Mouse (Mus musculus) megakaryocyte, adult 5-6 weeks (primary cell): ENCODE data around the gene Tapbpl. TPM values are rescaled to one million over a fixed set of nuclear protein-coding genes. Genes with fewer than 3 reads are reported as not detected.

Experiments used
- ATAC-seq: 2 replicates; pipeline ENCODE4 v1.8.0; 2016; ENCODE audit warnings: mild to moderate bottlenecking, inconsistent platforms; ENCODE audit not compliant: poor library complexity, severe bottlenecking
- total RNA-seq, 2 experiments: library from RNA; stranded (forward) in 1 of 2; stranded (reverse) in 1 of 2; fragments of 153-499, 151-499 nt in 1 of 2; fragments of 221-1000, 200-1000 nt in 1 of 2; gene quantifications; 2 replicates each; pipeline versions ENCODE4 v1.2.3 to v1.2.4; 2015 to 2017

The Tapbpl gene
- total RNA-seq, 2 experiments from 2014 or later: 6.6 to 19.2 TPM

GRCm38 (mm10) chr6:125212621-125213020 lies 19.0 kb downstream of the Tapbpl start:
- ATAC-seq: no peak

DNA sequence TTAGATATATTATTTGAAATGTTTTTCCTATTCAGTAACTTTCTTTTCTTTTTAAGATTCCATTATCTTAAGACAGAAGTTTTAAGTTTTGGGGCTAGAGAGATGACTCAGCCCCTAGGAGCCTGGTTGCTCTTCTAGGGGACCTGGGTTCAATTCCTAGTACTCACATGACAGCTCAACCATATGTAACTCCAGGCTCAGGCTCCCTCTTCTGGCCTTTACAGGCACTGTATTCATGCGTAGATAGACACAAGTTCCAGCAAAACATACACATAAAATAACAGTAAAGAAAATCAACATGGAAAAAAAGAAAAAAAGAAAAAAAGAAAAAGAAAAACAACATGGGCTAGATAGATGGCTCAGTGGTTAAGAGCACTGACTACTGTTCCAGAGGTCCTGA lies 21.2 kb downstream of the Tapbpl start:
- ATAC-seq: no peak

DNA sequence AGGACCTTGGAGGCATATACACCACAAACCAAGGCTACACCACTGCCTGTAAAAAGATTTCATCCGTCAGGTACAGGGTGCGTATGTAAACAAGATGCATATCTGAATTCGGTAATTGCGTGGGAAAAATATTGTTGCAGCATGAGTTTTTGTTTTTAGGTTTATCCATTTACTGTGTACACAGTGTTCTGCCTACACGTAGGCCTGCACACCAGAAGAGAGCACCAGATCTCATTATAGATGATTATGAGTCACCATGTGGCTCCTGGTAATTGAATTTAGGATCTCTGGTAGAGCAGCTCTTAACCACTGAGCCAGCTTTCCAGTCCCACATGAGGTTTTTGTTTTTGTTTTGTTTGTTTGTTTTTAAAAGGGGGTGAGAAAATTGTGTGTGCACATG lies 34.5 kb downstream of the Tapbpl start:
- no peak for ATAC-seq

- ATAC-seq: no peak
These were observed 35.4 kb downstream of the Tapbpl start for GRCm38 (mm10) chr6:125196301-125196700.

DNA sequence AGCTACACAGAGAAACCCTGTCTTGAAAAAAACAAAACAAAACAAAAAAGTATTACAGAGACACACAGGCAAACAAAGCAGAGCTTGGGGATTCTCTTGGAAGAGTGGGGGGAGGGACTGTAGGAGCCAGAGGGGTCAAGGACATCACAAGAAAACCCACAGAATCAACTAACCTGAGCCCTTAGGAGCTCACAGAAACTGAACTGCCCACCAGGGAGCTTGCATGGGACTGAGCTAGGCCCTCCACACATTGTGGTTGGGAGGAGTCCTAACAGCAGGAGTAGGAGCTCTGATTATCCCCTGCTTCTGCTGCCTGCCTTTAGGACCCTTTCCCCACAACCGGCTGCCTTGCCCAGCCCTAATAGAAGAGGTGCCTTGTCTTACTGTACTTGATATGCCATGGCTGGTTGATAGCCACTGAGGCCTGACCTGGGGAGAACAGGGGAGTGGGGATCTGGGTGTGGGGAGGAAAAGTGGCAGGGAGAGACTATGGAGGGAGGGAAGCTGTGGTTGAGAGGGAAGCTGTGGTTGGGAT lies 36.1 kb downstream of the Tapbpl start:
- no peak for ATAC-seq

DNA sequence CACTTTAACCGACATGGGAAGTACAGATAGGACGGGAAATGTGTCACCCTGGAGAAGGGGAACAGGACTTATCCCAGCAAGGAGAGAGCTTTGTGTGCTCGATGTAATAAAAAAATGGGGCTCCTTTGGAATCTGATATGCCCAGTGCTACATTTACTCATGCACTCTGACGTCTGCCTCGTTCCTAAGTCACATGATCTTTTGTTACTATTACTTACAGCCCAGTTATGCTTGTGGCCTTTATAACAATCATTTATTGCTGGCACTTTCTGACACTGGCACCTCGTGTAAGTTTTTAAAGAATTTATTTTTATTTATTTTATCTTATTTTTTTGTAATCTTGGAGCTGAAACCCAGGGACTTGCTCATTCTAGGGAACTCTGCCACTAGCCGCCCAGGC lies 38.3 kb downstream of the Tapbpl start:
- no peak for ATAC-seq

GRCm38 (mm10) chr6:125192841-125193240 lies 38.8 kb downstream of the Tapbpl start:
- no peak for ATAC-seq

DNA sequence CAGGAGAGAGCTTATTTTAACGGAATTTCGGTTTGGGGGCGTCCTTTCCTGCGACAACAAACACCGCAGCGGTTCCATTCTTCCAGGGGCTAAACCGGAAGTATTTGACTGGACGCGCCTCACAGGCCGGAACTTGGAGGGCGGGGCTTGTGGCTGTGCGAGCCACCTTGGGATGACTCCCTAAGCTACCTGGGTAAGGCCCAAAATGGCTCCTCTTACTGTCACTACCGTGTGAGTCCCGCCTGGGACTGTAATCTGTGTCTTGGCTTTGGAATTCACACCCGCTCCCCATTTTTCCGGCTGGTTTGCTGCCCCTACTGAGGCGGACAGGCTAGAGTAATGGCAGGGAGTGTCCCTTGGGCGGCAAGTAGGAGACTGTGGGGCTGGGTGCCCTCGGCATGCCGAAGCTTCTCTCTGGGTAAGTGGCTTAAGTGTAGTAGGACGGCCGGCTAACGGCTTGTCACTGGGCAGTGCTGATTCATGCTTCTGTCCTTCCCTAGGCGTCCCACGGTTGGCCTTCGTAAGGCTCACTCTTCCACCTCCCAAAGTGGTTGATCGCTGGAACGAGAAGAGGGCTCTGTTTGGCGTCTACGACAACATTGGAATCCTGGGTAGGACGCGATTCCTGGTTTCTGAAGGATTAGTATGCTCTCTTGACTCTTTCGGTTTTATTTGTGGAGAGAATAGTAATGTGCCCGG lies 39.5 kb downstream of the Tapbpl start:
- peak; percentile 80 for ATAC-seq

DNA sequence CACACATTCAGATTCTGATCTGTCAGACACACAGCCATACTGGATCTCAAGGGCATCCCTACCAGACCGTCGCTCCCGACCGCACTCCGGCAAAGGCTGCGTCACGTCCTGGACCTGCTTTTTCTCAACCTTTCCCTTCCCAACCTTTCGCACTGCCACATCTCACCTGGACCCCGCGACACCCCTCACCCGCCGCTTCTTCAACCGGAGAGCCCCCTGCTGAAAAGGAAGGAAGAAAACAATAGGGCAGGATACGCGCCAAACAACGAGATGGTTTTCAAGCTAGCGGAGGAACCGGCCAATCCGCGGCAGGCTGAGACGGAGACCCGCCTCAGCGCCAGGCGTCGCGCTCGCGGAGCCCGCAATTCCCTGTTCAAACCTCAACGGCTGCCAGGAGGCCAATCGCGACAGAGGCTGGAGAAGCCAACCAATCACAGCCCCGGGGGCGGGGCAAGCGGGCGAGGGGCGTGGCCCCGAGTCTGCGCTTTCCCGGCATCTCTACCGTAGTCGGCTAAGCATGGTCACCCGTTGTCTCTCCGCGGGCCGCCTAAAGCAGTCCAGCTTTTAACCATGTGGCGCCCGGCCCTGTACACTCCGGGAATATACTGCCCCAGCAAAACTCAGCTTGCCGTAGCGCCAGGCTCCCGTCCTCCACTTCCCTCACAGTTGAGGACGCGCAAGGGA lies 40.2 kb downstream of the Tapbpl start, which contains the start of the genes Ncapd2 and Mrpl51:
Gene Ncapd2 (minus strand): TSS at position 370 of the 684 bp plus-strand sequence.
Gene Mrpl51 (plus strand): TSS at position 470 of the 684 bp plus-strand sequence.
- peak; percentile 94 for ATAC-seq

GRCm38 (mm10) chr6:125190816-125191215 lies 40.8 kb downstream of the Tapbpl start:
- no peak for ATAC-seq

DNA sequence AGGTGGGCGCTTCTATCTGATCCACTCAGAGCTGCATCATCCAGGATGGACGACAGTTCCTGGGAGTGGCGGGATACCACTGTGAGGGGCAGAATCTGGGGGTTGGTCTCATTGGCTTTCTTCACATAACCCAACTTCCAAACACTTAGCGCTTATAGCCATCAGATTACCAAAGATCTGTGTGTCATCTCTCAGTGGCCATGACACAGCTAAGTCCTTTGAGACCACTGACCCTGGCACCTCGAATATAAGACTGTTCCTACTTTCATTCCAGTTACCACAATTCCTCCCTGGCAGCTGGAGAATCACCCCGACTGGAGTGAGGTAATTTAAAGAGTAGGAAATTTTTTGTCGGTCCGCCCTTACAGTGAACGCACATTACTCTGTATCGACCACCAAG lies 45.5 kb downstream of the Tapbpl start:
- no peak for ATAC-seq

GRCm38 (mm10) chr6:125182133-125182532 lies 49.5 kb downstream of the Tapbpl start:
- ATAC-seq: no peak

DNA sequence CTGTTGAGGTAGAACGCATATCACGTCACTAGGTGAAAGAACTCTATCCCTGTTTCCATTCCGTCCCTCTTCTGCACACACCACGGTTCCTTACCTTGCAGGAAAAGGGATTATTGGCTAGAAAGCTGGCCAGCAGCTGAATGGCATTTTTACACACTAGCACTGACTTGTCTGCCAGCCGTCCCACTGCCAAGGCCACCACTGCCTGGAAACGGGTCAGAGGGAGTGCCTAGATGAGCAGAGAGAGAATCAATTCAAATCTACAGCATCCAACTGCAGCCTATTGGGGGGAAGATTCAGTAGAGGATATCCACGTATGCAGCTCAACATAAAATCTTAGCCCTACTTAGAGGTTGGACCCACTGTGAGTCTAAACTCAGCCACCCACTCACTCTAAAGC lies 52.1 kb downstream of the Tapbpl start:
- ATAC-seq: no peak

GRCm38 (mm10) chr6:125175469-125175868 lies 56.2 kb downstream of the Tapbpl start:
- no peak for ATAC-seq

Other genes starting within 250 kb of the Tapbpl start
- not detected in 2 replicates for gene Pianp, start 235.2 kb downstream of the Tapbpl start, total RNA-seq (2015)
- gene Pianp, start 235.2 kb downstream of the Tapbpl start, total RNA-seq (2017): not detected in 2 replicates
- 67.0 and 70.0 TPM in 2 replicates for gene Zfp384, start 222.7 kb downstream of the Tapbpl start, total RNA-seq (2015)
- gene Zfp384, start 222.7 kb downstream of the Tapbpl start, total RNA-seq (2017): 34.1 and 36.0 TPM in 2 replicates
- gene Ing4, start 192.1 kb downstream of the Tapbpl start, total RNA-seq (2015): 33.0 and 35.7 TPM in 2 replicates
- 63.3 and 63.9 TPM in 2 replicates for gene Ing4, start 192.1 kb downstream of the Tapbpl start, total RNA-seq (2017)
- gene Acrbp, start 182.2 kb downstream of the Tapbpl start, total RNA-seq (2015): 9.0 and 14.2 TPM in 2 replicates
- gene Acrbp, start 182.2 kb downstream of the Tapbpl start, total RNA-seq (2017): 3.4 and 8.8 TPM in 2 replicates
- 25.1 and 25.5 TPM in 2 replicates for gene Lpar5, start 163.9 kb downstream of the Tapbpl start, total RNA-seq (2015)
- 27.6 and 30.0 TPM in 2 replicates for gene Lpar5, start 163.9 kb downstream of the Tapbpl start, total RNA-seq (2017)
- gene Chd4, start 135.9 kb downstream of the Tapbpl start, total RNA-seq (2015): 64.9 and 75.9 TPM in 2 replicates
- gene Chd4, start 135.9 kb downstream of the Tapbpl start, total RNA-seq (2017): 282 and 336 TPM in 2 replicates
- gene Nop2, start 100.0 kb downstream of the Tapbpl start, total RNA-seq (2015): 8.5 and 12.1 TPM in 2 replicates
- 22.6 and 24.6 TPM in 2 replicates for gene Nop2, start 100.0 kb downstream of the Tapbpl start, total RNA-seq (2017)
- gene Iffo1, start 86.6 kb downstream of the Tapbpl start, total RNA-seq (2015): 18.6 and 20.1 TPM in 2 replicates
- 14.3 and 21.7 TPM in 2 replicates for gene Iffo1, start 86.6 kb downstream of the Tapbpl start, total RNA-seq (2017)
- 2,892 and 2,923 TPM in 2 replicates for gene Gapdh, start 65.4 kb downstream of the Tapbpl start, total RNA-seq (2015)
- 1,028 and 1,070 TPM in 2 replicates for gene Gapdh, start 65.4 kb downstream of the Tapbpl start, total RNA-seq (2017)
- gene Ncapd2, start 40.2 kb downstream of the Tapbpl start, total RNA-seq (2015): 195 and 225 TPM in 2 replicates
- 181 and 231 TPM in 2 replicates for gene Ncapd2, start 40.2 kb downstream of the Tapbpl start, total RNA-seq (2017)
- 91.9 and 106 TPM in 2 replicates for gene Mrpl51, start 40.1 kb downstream of the Tapbpl start, total RNA-seq (2015)
- gene Mrpl51, start 40.1 kb downstream of the Tapbpl start, total RNA-seq (2017): 72.8 and 81.9 TPM in 2 replicates
- gene Vamp1, start 16.3 kb downstream of the Tapbpl start, total RNA-seq (2015): 12.6 and 13.9 TPM in 2 replicates
- gene Vamp1, start 16.3 kb downstream of the Tapbpl start, total RNA-seq (2017): 7.9 and 8.9 TPM in 2 replicates
- gene Cd27, start 5.2 kb upstream of the Tapbpl start, total RNA-seq (2015): 3.2 and 5.9 TPM in 2 replicates
- gene Cd27, start 5.2 kb upstream of the Tapbpl start, total RNA-seq (2017): 3.5 and 3.6 TPM in 2 replicates
- not detected in 2 replicates for gene Tuba3a, start 54.2 kb upstream of the Tapbpl start, total RNA-seq (2015)
- gene Tuba3a, start 54.2 kb upstream of the Tapbpl start, total RNA-seq (2017): not detected in 2 replicates
- 30.0 and 30.6 TPM in 2 replicates for gene Ltbr, start 82.0 kb upstream of the Tapbpl start, total RNA-seq (2015)
- 57.1 and 59.9 TPM in 2 replicates for gene Ltbr, start 82.0 kb upstream of the Tapbpl start, total RNA-seq (2017)
- gene Scnn1a, start 88.8 kb upstream of the Tapbpl start, total RNA-seq (2015): 9.0 and 9.5 TPM in 2 replicates
- 0.99 and 1.6 TPM in 2 replicates for gene Scnn1a, start 88.8 kb upstream of the Tapbpl start, total RNA-seq (2017)
- 96.4 and 101 TPM in 2 replicates for gene Tnfrsf1a, start 117.5 kb upstream of the Tapbpl start, total RNA-seq (2015)
- 90.2 and 116 TPM in 2 replicates for gene Tnfrsf1a, start 117.5 kb upstream of the Tapbpl start, total RNA-seq (2017)
- gene Plekhg6, start 148.9 kb upstream of the Tapbpl start, total RNA-seq (2015): not detected in 2 replicates
- not detected in 2 replicates for gene Plekhg6, start 148.9 kb upstream of the Tapbpl start, total RNA-seq (2017)